33 mouse cellular contexts compared by ENCODE assay signal in the genomic region with DNA sequence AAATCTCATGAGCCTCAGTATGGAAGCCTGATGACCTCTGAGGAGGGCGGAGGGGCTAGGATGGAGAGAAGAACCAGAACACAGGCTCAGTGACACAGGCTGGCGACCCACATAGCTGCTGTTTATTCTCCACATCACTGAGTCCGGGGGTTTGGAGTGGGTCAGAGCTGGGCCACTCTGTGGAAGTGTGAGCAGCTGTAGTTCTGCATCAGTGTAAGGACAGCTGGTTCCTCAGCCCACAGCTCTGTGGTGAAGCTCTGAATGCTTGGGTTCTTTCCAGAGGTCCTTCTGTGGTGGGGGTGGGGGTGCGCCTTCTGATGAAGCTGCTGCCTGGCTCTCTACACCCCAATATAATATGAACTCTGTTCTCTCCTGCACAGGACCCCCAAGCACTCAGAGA. TPM values are rescaled to one million over a fixed set of nuclear protein-coding genes. Genes with fewer than 3 reads are reported as not detected.
DNase-seq lines count a peak whose midpoint lies in the region; ATAC-seq and TF ChIP-seq lines count a peak whose summit lies in the region.
"Had no signal": no experiment of that assay in that cellular context is flagged by ENCODE, and none has a peak within 500 bp of the region (broad histone marks: within the 10 kb centered on the region; RNA-seq: fewer than 3 reads in every experiment).

No protein-coding gene starts in this region.

- TF ChIP-seq CTCF in stomach, postnatal 0 days (IDR thresholded peaks at IDR 0.05; ENCODE audit: low read depth), result no peak

- H3K9me3 ChIP-seq in limb, embryonic 13.5 days, result no peaks in the 10 kb centered on the region
- no peaks in the 10 kb centered on the region for H3K9me3 ChIP-seq in stomach, postnatal 0 days (ENCODE audit: control insufficient read depth, low read length)
- H3K9me3 ChIP-seq: forebrain, embryonic 12.5 days; forebrain, embryonic 15.5 days; heart, embryonic 15.5 days; hindbrain, embryonic 10.5 days had no signal

- no peaks in the 10 kb centered on the region for H3K27me3 ChIP-seq in limb, embryonic 13.5 days
- no peaks in the 10 kb centered on the region for H3K27me3 ChIP-seq in stomach, postnatal 0 days (ENCODE audit: control insufficient read depth, insufficient read depth, low read length)
- H3K27me3 ChIP-seq: CH12.LX; forebrain, embryonic 12.5 days; forebrain, embryonic 15.5 days; heart, embryonic 15.5 days had no signal

- H3K4me1 ChIP-seq in limb, embryonic 13.5 days, result no peaks in the 10 kb centered on the region
- no peaks in the 10 kb centered on the region for H3K4me1 ChIP-seq in stomach, postnatal 0 days (replicated peaks; ENCODE audit: control insufficient read depth, insufficient read depth)
- H3K4me1 ChIP-seq: forebrain, embryonic 12.5 days; forebrain, embryonic 15.5 days had no signal

- WGBS in limb, embryonic 13.5 days, result 74% methylated on average over 4 of the region's 4 CpGs
- WGBS in stomach, postnatal 0 days, result 65% methylated on average over 4 of the region's 4 CpGs

- no peak for TF ChIP-seq EP300 in stomach, postnatal 0 days (optimal IDR thresholded peaks at IDR 0.05)

- peak; percentile 59 for ATAC-seq in frontal cortex, adult (ENCODE audit: low TSS enrichment)
- 0 out of 2 replicates have a peak, but pooled peaks have one; percentile 57 for ATAC-seq in limb, embryonic 13.5 days (ENCODE audit: low FRiP score, low read depth)
- 0 out of 2 replicates have a peak, but pooled peaks have one; percentile 22 for ATAC-seq in stomach, postnatal 0 days (ENCODE audit: low FRiP score, low TSS enrichment)
- ATAC-seq: forebrain, embryonic 15.5 days; hindbrain, postnatal 0 days; inflammation-experienced regulatory T-cells, adult 6 months had no signal

- no peak overlapping the region for H3K9ac ChIP-seq in limb, embryonic 13.5 days
- no peak overlapping the region for H3K9ac ChIP-seq in stomach, postnatal 0 days (ENCODE audit: low read length)
- H3K9ac ChIP-seq: forebrain, embryonic 12.5 days; forebrain, embryonic 15.5 days; heart, embryonic 12.5 days; heart, embryonic 15.5 days; hindbrain, embryonic 14.5 days had no signal

- H3K4me3 ChIP-seq in limb, embryonic 13.5 days, result no peak overlapping the region
- no peak overlapping the region for H3K4me3 ChIP-seq in stomach, postnatal 0 days (ENCODE audit: low read depth, low read length)
- H3K4me3 ChIP-seq: erythroblast, embryonic 14.5 days; forebrain, embryonic 12.5 days; forebrain, embryonic 15.5 days; gastrocnemius, adult 2 months; heart, embryonic 12.5 days; heart, embryonic 15.5 days; hindbrain, embryonic 10.5 days had no signal

- no peak overlapping the region; the same call in 1 of the 2 replicates for H3K27ac ChIP-seq in limb, embryonic 13.5 days
- H3K27ac ChIP-seq in stomach, postnatal 0 days (replicated peaks), result no peak overlapping the region
- H3K27ac ChIP-seq: forebrain, embryonic 12.5 days; forebrain, embryonic 15.5 days; gastrocnemius, adult 2 months; heart, embryonic 15.5 days; hindbrain, embryonic 10.5 days; hindbrain, embryonic 14.5 days; hindbrain, postnatal 0 days had no signal

- no peak overlapping the region for H3K4me2 ChIP-seq in limb, embryonic 13.5 days (replicated peaks)
- no peak overlapping the region for H3K4me2 ChIP-seq in stomach, postnatal 0 days (replicated peaks; ENCODE audit: low read depth)
- H3K4me2 ChIP-seq: forebrain, embryonic 12.5 days; forebrain, embryonic 15.5 days; heart, embryonic 12.5 days; heart, embryonic 15.5 days; hindbrain, embryonic 14.5 days had no signal

- no peak for DNase-seq in frontal cortex, postnatal 10 days (ENCODE audit: low spot score in 2 of 2)
- DNase-seq in brain, adult 2 months (ENCODE audit: low read depth, low spot score), result peak; percentile 37
- no peak for DNase-seq in stomach, postnatal 0 days (ENCODE audit: low spot score)
- DNase-seq in layer of hippocampus, postnatal 10 days (ENCODE audit: low spot score in 2 of 2), result no peak
- no peak for DNase-seq in testis, postnatal 10 days (ENCODE audit: low spot score)
- DNase-seq: adrenal gland, adult 2 months; adrenal gland, postnatal 14 days; B cell, adult 2 months; cerebellum, adult 11-12 months; cerebellum, adult 8-10 months; cerebellum, postnatal 10 days; cerebellum, postnatal 36 days; embryo, embryonic 11 days; gastrocnemius, adult 2 months; gastrocnemius, postnatal 25 days; heart, adult 18-20 months; heart, postnatal 10 days; heart, postnatal 36 days had no signal

- no peaks in the 10 kb centered on the region for H3K36me3 ChIP-seq in limb, embryonic 13.5 days
- H3K36me3 ChIP-seq in stomach, postnatal 0 days (ENCODE audit: control insufficient read depth, insufficient read depth, low read length), result no peaks in the 10 kb centered on the region
- H3K36me3 ChIP-seq: forebrain, embryonic 12.5 days; forebrain, embryonic 15.5 days; G1E; heart, embryonic 12.5 days; heart, embryonic 15.5 days; hindbrain, embryonic 10.5 days had no signal

RNA-seq across cellular contexts. Expression of a gene that starts 10.9 kb away (rescaled TPM):
- 0.06 and 0.19 TPM in 2 replicates for polyA plus RNA-seq in limb, embryonic 13.5 days (2015; fragmentation: Nextera tagmentation; extraction: Ambion mirVana)
- polyA plus RNA-seq in stomach, postnatal 0 days (2015; fragmentation: Nextera tagmentation; extraction: Ambion mirVana), result 9.8 and 10.6 TPM in 2 replicates
- under 1 TPM; 0.11 TPM for total RNA-seq in layer of hippocampus, postnatal 10 days (2021)
- total RNA-seq: adrenal gland, postnatal 14 days; CH12.LX; gastrocnemius, adult 2 months; gastrocnemius, postnatal 25 days; heart, adult 18-20 months; heart, postnatal 10 days; heart, postnatal 36 days had no signal
- polyA plus RNA-seq: erythroblast, embryonic 14.5 days; forebrain, embryonic 12.5 days; forebrain, embryonic 15.5 days; G1E; heart, embryonic 12.5 days; hindbrain, embryonic 10.5 days; hindbrain, embryonic 14.5 days; inflammation-experienced regulatory T-cells, adult 6 months had no signal

RNA-seq across cellular contexts. Expression of a gene that starts 14.1 kb away (rescaled TPM):
- polyA plus RNA-seq in limb, embryonic 13.5 days (2015; fragmentation: Nextera tagmentation; extraction: Ambion mirVana), result 0.64 and 0.75 TPM in 2 replicates
- polyA plus RNA-seq in stomach, postnatal 0 days (2015; fragmentation: Nextera tagmentation; extraction: Ambion mirVana), result 21.9 and 22.7 TPM in 2 replicates
- total RNA-seq in layer of hippocampus, postnatal 10 days (2021), result not detected
- total RNA-seq: adrenal gland, adult 2 months; adrenal gland, postnatal 14 days; adrenal gland, postnatal 4 days; gastrocnemius, adult 2 months; gastrocnemius, postnatal 25 days; heart, postnatal 10 days; heart, postnatal 36 days; hindbrain, postnatal 0 days had no signal
- polyA plus RNA-seq: adrenal gland, adult 2 months; embryonic facial prominence, embryonic 11.5 days; erythroblast, embryonic 14.5 days; forebrain, embryonic 12.5 days; forebrain, embryonic 15.5 days; heart, embryonic 12.5 days; hindbrain, embryonic 10.5 days; hindbrain, embryonic 14.5 days; hindbrain, postnatal 0 days had no signal

RNA-seq across cellular contexts. Expression of a gene that starts 53.1 kb away (rescaled TPM):
- 25.6 and 27.6 TPM in 2 replicates for polyA plus RNA-seq in limb, embryonic 13.5 days (2015; fragmentation: Nextera tagmentation; extraction: Ambion mirVana)
- 8.4 and 9.2 TPM in 2 replicates for polyA plus RNA-seq in stomach, postnatal 0 days (2015; fragmentation: Nextera tagmentation; extraction: Ambion mirVana)
- total RNA-seq in layer of hippocampus, postnatal 10 days (2021), result 10 to 100 TPM; 59.3 to 62.1 TPM

RNA-seq across cellular contexts. Expression of a gene that starts 54.7 kb away (rescaled TPM):
- 0.10 and 0.19 TPM in 2 replicates for polyA plus RNA-seq in limb, embryonic 13.5 days (2015; fragmentation: Nextera tagmentation; extraction: Ambion mirVana)
- 5.8 TPM in 2 replicates for polyA plus RNA-seq in stomach, postnatal 0 days (2015; fragmentation: Nextera tagmentation; extraction: Ambion mirVana)
- 10 to 100 TPM; 12.0 to 13.8 TPM for total RNA-seq in layer of hippocampus, postnatal 10 days (2021)
- total RNA-seq: CH12.LX had no signal
- polyA plus RNA-seq: embryonic facial prominence, embryonic 11.5 days; erythroblast, embryonic 14.5 days; G1E; inflammation-experienced regulatory T-cells, adult 6 months had no signal

Comparison
In these comparisons a context has a peak if more than half of its experiments do, and no peak if none do; other contexts are left out.
1. RNA of a gene that starts 14.1 kb away (polyA plus RNA-seq): 21.9 to 22.7 TPM in stomach, postnatal 0 days; 0.64 to 0.75 TPM in limb, embryonic 13.5 days; every median in the first group is over 10 times any median in the second.
2. Peak in every context shown above with its lines, with median percentiles within 50 percentile points of each other: ATAC-seq.